Mouse (Mus musculus) midbrain, embryonic 14.5 days (tissue): ENCODE data around the gene Prkci. TPM values are rescaled to one million over a fixed set of nuclear protein-coding genes. Genes with fewer than 3 reads are reported as not detected.

Experiments
- ATAC-seq: fragments of 200-750 bp; cut with Nextera tagmentation; 2 replicates; pipeline ENCODE4 v1.8.0; 2017; ENCODE audit warnings: moderate number of reproducible peaks, moderate library complexity; ENCODE audit not compliant: low FRiP score, low TSS enrichment
- DNase-seq: peaks from one replicate; pipeline ENCODE4 v3.0.0-alpha.2; 2015
- H3K27ac ChIP-seq: fragments of 300-500 bp; sonication (generic); replicated peaks from 2 replicates; pipeline ENCODE4 v1.5.1; 2014; ENCODE audit warnings: mild to moderate bottlenecking, low read depth, low read length, moderate library complexity
- H3K27me3 ChIP-seq: fragments of 300-500 bp; sonication (generic); 2 replicates; pipeline ENCODE4 v1.6.1; 2014; ENCODE audit warnings: low read length, control low read depth, mixed read lengths; ENCODE audit not compliant: control insufficient read depth, insufficient read depth
- H3K36me3 ChIP-seq: fragments of 300-500 bp; sonication (generic); 2 replicates; pipeline ENCODE4 v1.6.1; 2014; ENCODE audit warnings: low read length, control low read depth; ENCODE audit not compliant: control insufficient read depth, insufficient read depth
- H3K4me1 ChIP-seq: fragments of 300-500 bp; sonication (generic); 2 replicates; pipeline ENCODE4 v1.6.1; 2014; ENCODE audit warnings: mild to moderate bottlenecking, antibody characterized with exemption, low read length, control low read depth; ENCODE audit not compliant: control insufficient read depth, insufficient read depth
- H3K4me2 ChIP-seq: fragments of 300-500 bp; sonication (generic); 2 replicates; pipeline ENCODE4 v1.6.1; 2014; ENCODE audit warnings: mild to moderate bottlenecking, low read length, moderate library complexity
- H3K4me3 ChIP-seq: fragments of 300-500 bp; sonication (generic); replicated peaks from 2 replicates; pipeline ENCODE4 v1.5.1; 2014; ENCODE audit warnings: low read depth, low read length
- H3K9ac ChIP-seq: fragments of 300-500 bp; sonication (generic); replicated peaks from 2 replicates; pipeline ENCODE4 v1.6.1; 2014; ENCODE audit warnings: mild to moderate bottlenecking, low read length, moderate library complexity
- H3K9me3 ChIP-seq: fragments of 300-500 bp; sonication (generic); 2 replicates; pipeline ENCODE4 v1.6.1; 2016; ENCODE audit warnings: low read length, control low read depth, mixed read lengths; ENCODE audit not compliant: control insufficient read depth
- WGBS: fragments of 180-500 bp; shearing (Covaris S2); extraction: QIAGEN DNeasy Blood & Tissue Kit; methylation state at CpG from one replicate; pipeline ENCODE4 v1.1.7; 2014; 5-methylcytosine and 5-hydroxymethylcytosine counted together
- polyA plus RNA-seq: library from polyadenylated mRNA; unstranded; fragments of >200 nt; fragmentation: Nextera tagmentation; extraction: Ambion mirVana; gene quantifications from 2 replicates; pipeline ENCODE4 v1.2.1, GENCODE M21; 2014

Prkci gene
- polyA plus RNA-seq, 1 experiment from 2014 or later: 34.4 TPM

DNA sequence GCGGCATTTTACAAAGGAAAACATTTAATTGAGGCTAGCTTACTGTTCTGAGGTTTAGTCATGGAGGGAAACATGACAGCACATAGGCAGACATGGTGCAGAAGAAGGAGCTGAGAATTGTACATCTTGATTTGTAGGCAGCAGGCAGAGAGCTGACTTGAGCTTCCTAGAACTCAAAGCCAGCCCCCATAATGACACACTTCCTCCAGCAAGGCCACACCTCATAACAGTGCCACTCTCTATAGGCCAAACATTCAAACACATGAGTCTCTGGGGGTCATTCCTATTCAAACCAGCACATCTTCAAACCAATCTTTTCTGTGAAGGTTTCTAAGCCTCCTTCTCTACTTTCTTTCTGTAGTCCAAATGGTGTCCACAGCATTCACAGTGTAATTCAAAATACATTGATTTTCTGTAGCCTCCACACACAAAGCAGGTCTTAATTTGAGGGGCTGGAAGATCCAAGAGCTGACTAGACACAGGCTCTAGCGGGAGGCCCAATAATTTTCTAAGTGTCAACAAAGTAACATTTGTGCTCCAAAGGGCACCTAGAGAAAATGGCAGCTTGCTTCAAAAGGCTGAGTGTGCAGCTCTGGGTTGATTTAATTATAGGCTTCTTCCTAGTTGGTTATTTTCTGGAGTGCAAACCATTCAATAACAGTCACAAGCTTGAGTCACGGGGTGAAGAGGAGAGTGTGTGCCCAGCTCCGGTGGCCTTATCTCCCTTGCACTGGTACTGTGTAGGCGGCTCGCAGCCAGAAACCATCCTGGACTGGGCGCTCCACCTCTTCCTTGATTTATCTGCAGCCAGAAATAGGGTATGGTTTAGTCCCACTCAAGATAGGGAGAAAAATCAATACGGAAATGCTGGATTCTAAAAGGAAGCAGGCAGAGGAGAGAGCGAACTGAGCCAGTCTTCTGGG lies 7.9 kb upstream of the Prkci start:
- WGBS: 92% methylated on average over 9 of the region's 9 CpGs
- Histone ChIP-seq H3K4me2 (no peak overlapping the region), H3K4me3 (no peak overlapping the region), H3K9ac (no peak overlapping the region), H3K27me3 (no peaks in the 10 kb centered on the region), H3K27ac (no peak overlapping the region), H3K9me3 (no peaks in the 10 kb centered on the region), H3K4me1 (no peaks in the 10 kb centered on the region), H3K36me3 (no peaks in the 10 kb centered on the region)
- DNase-seq (no peak), ATAC-seq (no peak)

GRCm38 (mm10) chr3:30992161-30992560 lies 3.4 kb upstream of the Prkci start:
- no peak for DNase-seq
- no peaks in the 10 kb centered on the region for H3K9me3 ChIP-seq
- ATAC-seq: no peak
- H3K27ac ChIP-seq: no peak overlapping the region
- peaks cover 6% of the 10 kb centered on the region; the same call in 1 of the 2 replicates for H3K4me1 ChIP-seq
- H3K4me3 ChIP-seq: no peak overlapping the region
- H3K9ac ChIP-seq: no peak overlapping the region
- no peak overlapping the region for H3K4me2 ChIP-seq
- H3K36me3 ChIP-seq: no peaks in the 10 kb centered on the region
- H3K27me3 ChIP-seq: no peaks in the 10 kb centered on the region
- whole genome bisulfite sequencing: 83% methylated on average over 7 of the region's 7 CpGs

DNA sequence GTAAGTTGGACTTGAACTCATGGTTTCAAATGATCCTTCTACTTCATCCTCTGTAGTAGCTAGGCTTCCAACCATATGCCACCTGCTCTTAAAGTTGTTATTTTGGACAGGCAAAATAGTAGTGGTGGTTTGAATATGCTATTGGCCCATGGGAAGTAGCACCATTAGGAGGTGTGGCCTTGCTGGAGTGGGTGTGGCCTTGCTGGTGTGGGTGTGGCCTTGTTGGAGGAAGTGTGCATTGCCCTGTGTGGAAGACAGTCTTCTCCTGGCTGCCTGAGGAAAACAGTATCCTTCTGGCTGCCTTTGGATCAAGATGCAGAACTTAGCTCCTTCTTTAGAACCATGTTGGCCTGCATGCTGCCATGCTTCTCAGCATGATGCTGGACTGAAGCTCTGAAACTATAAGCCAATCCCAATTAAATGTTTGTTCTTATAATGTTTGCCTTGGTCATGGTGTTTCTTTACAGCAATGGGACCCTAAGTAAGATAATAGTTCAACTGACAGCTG lies 2.4 kb upstream of the Prkci start:
- H3K9me3 ChIP-seq: no peaks in the 10 kb centered on the region
- H3K4me3 ChIP-seq: no peak overlapping the region
- no peaks in the 10 kb centered on the region for H3K27me3 ChIP-seq
- H3K4me1 ChIP-seq: peaks cover 13% of the 10 kb centered on the region; the same call in 1 of the 2 replicates
- no peak overlapping the region for H3K4me2 ChIP-seq
- no peak overlapping the region for H3K27ac ChIP-seq
- ATAC-seq (no peak), DNase-seq (no peak)
- no peaks in the 10 kb centered on the region for H3K36me3 ChIP-seq
- H3K9ac ChIP-seq: no peak overlapping the region

- no peaks in the 10 kb centered on the region for H3K9me3 ChIP-seq
- no peak overlapping the region; the same call in 1 of the 2 replicates for H3K9ac ChIP-seq
- ATAC-seq: no peak
- no peaks in the 10 kb centered on the region for H3K36me3 ChIP-seq
- H3K27ac ChIP-seq: no peak overlapping the region
- DNase-seq: no peak
- H3K4me3 ChIP-seq: peak overlapping the region; percentile 75
- peak overlapping the region; percentile 59 for H3K4me2 ChIP-seq
- peaks cover 13% of the 10 kb centered on the region; the same call in 1 of the 2 replicates for H3K4me1 ChIP-seq
- 28% methylated on average over 6 of the region's 6 CpGs for WGBS
- no peaks in the 10 kb centered on the region for H3K27me3 ChIP-seq
Observed at GRCm38 (mm10) chr3:30994859-30995258, 688 bp upstream of the Prkci start.

DNA sequence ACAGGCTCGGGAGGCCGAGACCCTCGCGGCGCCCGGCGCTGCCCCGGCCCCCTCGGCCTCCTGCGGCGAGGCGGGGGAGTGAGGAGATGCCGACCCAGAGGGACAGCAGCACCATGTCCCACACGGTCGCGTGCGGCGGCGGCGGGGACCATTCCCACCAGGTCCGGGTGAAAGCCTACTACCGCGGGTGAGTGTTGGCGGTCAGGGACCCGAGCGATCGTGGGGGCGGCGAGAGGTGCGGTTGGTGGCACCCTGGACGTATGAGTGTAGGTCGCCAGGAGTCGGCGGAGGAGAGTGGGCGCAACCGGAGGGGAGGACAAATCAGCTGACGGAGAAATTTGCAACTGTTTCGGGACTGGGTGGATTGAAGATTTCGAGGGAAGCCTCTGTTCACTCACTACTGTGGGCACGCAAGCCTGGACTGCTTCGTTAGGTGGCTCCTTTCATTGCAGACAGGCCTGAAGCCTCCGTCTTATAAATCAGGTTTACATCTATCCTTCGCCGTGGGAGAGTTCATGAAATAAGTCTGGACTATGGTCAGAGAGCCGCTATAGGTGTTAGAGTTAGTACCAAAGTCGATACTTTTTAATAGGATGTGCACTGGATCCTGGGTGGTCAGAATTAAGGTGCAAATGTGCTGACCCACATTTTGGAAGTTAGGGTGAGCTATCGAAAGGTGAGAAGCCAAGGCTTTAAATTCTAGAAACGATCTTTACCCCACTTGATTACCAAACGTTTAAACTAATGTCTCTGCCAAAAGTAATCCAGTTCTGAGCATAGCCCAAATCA lies 546 bp downstream of the Prkci start:
- Histone ChIP-seq H3K9me3 (no peaks in the 10 kb centered on the region), H3K36me3 (no peaks in the 10 kb centered on the region), H3K9ac (peak overlapping the region; percentile 74), H3K4me2 (peak overlapping the region; percentile 59), H3K27ac (peak overlapping the region; percentile 81), H3K27me3 (no peaks in the 10 kb centered on the region), H3K4me1 (peaks cover 13% of the 10 kb centered on the region; the same call in 1 of the 2 replicates), H3K4me3 (peak overlapping the region; percentile 75)
- no peak; the same call in 1 of the 2 replicates for ATAC-seq
- DNase-seq: peak; percentile 70
- WGBS: under 1% methylated on average over 49 of the region's 49 CpGs

DNA sequence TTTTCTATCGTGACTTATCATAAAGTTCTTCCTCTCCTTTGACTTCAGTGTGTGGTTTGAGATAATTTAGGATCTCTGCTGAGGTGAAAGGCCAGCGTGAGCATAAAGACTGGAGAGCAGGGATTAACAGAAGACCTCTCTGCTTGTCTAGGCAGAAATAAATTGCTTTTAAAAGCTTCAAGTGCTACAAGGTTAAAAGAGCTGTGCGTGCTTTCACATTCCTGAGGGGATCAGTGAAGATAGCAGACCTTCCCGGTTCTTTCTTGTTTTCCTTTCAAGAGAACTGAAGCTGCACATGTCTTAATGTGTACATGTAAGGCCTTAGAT lies 1.1 kb downstream of the Prkci start:
- 2% methylated on average over 4 of the region's 4 CpGs for WGBS
- H3K4me2 ChIP-seq: peak overlapping the region; percentile 59
- no peaks in the 10 kb centered on the region for H3K27me3 ChIP-seq
- ATAC-seq (no peak), DNase-seq (no peak)
- no peaks in the 10 kb centered on the region for H3K9me3 ChIP-seq
- H3K4me3 ChIP-seq: peak overlapping the region; percentile 75
- no peaks in the 10 kb centered on the region for H3K36me3 ChIP-seq
- no peak overlapping the region for H3K27ac ChIP-seq
- peaks cover 13% of the 10 kb centered on the region; the same call in 1 of the 2 replicates for H3K4me1 ChIP-seq
- H3K9ac ChIP-seq: peak overlapping the region; percentile 74; the same call in 1 of the 2 replicates

GRCm38 (mm10) chr3:30999401-31000017 lies 4.0 kb downstream of the Prkci start:
- Histone ChIP-seq H3K4me1 (peaks cover 13% of the 10 kb centered on the region; the same call in 1 of the 2 replicates), H3K4me2 (no peak overlapping the region), H3K36me3 (no peaks in the 10 kb centered on the region), H3K27ac (no peak overlapping the region), H3K9ac (no peak overlapping the region), H3K27me3 (no peaks in the 10 kb centered on the region), H3K4me3 (no peak overlapping the region), H3K9me3 (no peaks in the 10 kb centered on the region)
- DNase-seq (no peak), ATAC-seq (no peak)
- WGBS: 74% methylated on average over 10 of the region's 10 CpGs

DNA sequence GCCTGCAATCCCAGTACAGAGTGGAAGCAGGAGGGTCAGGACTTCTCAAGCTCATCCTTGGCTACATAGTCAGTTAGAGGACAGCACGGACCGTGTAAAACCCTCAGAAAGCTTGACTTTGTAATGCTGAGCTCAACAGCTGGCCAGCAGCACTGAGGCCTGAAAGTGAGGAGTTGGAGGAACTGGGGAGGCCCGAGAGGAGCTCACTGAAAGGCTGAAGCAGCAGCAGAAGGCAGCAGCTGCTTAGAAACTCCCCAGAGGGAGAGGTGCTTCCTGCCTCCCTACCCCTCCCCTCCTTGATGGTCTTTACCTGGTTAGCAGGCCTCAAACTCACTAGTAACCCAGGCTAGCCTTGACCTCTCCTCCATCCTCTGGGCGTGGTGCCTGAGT lies 4.5 kb downstream of the Prkci start:
- Histone ChIP-seq H3K4me2 (no peak overlapping the region), H3K9ac (no peak overlapping the region), H3K9me3 (no peaks in the 10 kb centered on the region), H3K36me3 (no peaks in the 10 kb centered on the region), H3K27me3 (no peaks in the 10 kb centered on the region), H3K4me1 (peaks cover 13% of the 10 kb centered on the region; the same call in 1 of the 2 replicates), H3K4me3 (no peak overlapping the region), H3K27ac (no peak overlapping the region)
- ATAC-seq (no peak), DNase-seq (no peak)
- WGBS: 37% methylated on average over 4 of the region's 4 CpGs
